In the genomic region with DNA sequence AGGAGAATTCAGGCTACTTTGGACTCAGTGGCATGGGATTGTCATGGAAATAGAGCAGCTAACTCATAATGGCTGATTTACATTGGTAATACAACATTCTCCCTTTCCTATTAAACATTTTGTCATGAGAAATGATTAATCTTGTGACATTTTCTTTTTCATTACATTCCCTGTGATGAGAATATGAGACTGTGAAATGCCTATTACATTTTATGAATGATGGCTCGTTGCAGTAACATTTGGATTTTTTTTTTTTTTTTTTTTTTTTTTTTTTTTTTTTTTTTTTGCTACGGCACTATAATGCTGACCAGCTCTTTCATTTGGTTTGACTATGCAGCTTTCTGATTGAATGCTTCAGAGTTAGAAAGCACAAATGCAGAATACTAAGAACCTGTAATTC, we compare ENCODE assay signal across 26 mouse cellular contexts.
"Had no signal": no experiment of that assay in that cellular context is flagged by ENCODE, and none has a peak within 500 bp of the region (broad histone marks: within the 10 kb centered on the region; RNA-seq: fewer than 3 reads in every experiment).

No protein-coding gene starts in this region.

- H3K27ac ChIP-seq: embryonic facial prominence, embryonic 10.5 days; embryonic facial prominence, embryonic 12.5 days; embryonic facial prominence, embryonic 13.5 days; embryonic facial prominence, embryonic 15.5 days; forebrain, embryonic 10.5 days; forebrain, embryonic 12.5 days; forebrain, embryonic 15.5 days; gastrocnemius, adult 2 months; heart, adult 2 months; heart, embryonic 10.5 days had no signal

- H3K9me3 ChIP-seq: embryonic facial prominence, embryonic 10.5 days; embryonic facial prominence, embryonic 12.5 days; embryonic facial prominence, embryonic 13.5 days; embryonic facial prominence, embryonic 15.5 days; forebrain, embryonic 10.5 days; forebrain, embryonic 12.5 days; forebrain, embryonic 15.5 days; heart, embryonic 10.5 days had no signal

- H3K9ac ChIP-seq: embryonic facial prominence, embryonic 12.5 days; embryonic facial prominence, embryonic 13.5 days; embryonic facial prominence, embryonic 15.5 days; forebrain, embryonic 12.5 days; forebrain, embryonic 15.5 days; forebrain, postnatal 0 days had no signal

- H3K4me2 ChIP-seq: embryonic facial prominence, embryonic 12.5 days; embryonic facial prominence, embryonic 13.5 days; embryonic facial prominence, embryonic 15.5 days; forebrain, embryonic 12.5 days; forebrain, embryonic 15.5 days; heart, embryonic 11.5 days had no signal

- H3K27me3 ChIP-seq: embryonic facial prominence, embryonic 12.5 days; embryonic facial prominence, embryonic 13.5 days; embryonic facial prominence, embryonic 15.5 days; forebrain, embryonic 12.5 days; forebrain, embryonic 15.5 days had no signal

- H3K4me3 ChIP-seq: embryonic facial prominence, embryonic 10.5 days; embryonic facial prominence, embryonic 12.5 days; embryonic facial prominence, embryonic 13.5 days; embryonic facial prominence, embryonic 15.5 days; erythroblast, embryonic 14.5 days; forebrain, embryonic 10.5 days; forebrain, embryonic 12.5 days; forebrain, embryonic 15.5 days; gastrocnemius, adult 2 months; heart, adult 2 months; heart, embryonic 10.5 days had no signal

- ATAC-seq: forebrain, embryonic 14.5 days; forebrain, embryonic 15.5 days; forebrain, embryonic 16.5 days; forebrain, postnatal 0 days had no signal

- H3K4me1 ChIP-seq: embryonic facial prominence, embryonic 10.5 days; embryonic facial prominence, embryonic 12.5 days; embryonic facial prominence, embryonic 13.5 days; embryonic facial prominence, embryonic 15.5 days; forebrain, embryonic 10.5 days; forebrain, embryonic 12.5 days; forebrain, embryonic 15.5 days; heart, embryonic 10.5 days had no signal

- H3K36me3 ChIP-seq: embryonic facial prominence, embryonic 10.5 days; embryonic facial prominence, embryonic 12.5 days; embryonic facial prominence, embryonic 13.5 days; embryonic facial prominence, embryonic 15.5 days; forebrain, embryonic 10.5 days; forebrain, embryonic 12.5 days; forebrain, embryonic 15.5 days; heart, embryonic 10.5 days had no signal

- DNase-seq: cerebellum, postnatal 10 days; cerebellum, postnatal 14 days; cerebellum, postnatal 25 days; cerebellum, postnatal 36 days; embryo, embryonic 11 days; forebrain, postnatal 0 days; gastrocnemius, adult 2 months; gastrocnemius, postnatal 10 days; gastrocnemius, postnatal 14 days; gastrocnemius, postnatal 25 days; gastrocnemius, postnatal 36 days; heart, adult 11 months; heart, adult 18-20 months; heart, adult 2 months had no signal
